Mouse (Mus musculus) thymus, postnatal 10 days (tissue): ENCODE results near the gene Shc1.

Experiments used
- DNase-seq, 2 experiments: peaks; one replicate each; pipeline ENCODE4 v3.0.0; 2021; ENCODE audit warnings: low spot score in 2 of 2

Shc1 gene

DNA sequence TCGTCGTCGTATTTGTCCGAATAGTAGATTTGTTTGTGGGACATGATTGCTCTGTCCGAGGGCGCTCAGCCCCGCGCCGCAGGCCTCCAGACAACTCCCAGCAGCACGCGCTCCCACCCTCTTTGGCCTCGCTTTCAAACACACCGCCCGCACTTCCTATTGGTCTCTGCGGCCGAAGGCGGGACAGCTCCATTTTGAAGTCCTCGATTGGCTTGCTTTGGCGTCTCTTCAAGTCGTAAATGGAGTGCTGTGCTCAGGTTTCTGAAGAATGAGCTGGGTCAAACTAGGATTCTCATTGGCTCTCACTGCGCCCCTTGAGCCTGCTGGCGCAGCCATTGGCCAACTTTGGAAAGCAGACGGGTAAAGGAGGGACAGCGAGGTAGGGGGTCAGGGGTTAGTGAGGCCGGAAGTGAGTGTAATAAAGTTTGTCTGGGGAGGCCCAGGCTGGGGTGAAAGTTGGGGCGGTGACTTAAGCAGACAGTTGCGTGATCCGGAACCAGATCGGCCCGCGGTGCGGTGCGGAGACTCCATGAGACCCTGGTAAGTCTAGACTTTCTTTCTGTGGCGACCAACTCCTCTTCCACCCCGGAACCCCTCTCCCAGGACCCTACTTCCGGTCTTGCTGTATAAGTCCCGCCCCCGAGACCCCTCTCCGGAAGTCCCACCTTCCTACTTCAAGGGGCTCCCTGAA is at the start of gene Shc1, which contains the start of gene Cks1b:
Gene Shc1 (plus strand): TSS at position 274 of the 691 bp plus-strand sequence.
Gene Cks1b (minus strand): TSS at position 214 of the 691 bp plus-strand sequence.
- peak; percentile 87 to 93 for DNase-seq

DNA sequence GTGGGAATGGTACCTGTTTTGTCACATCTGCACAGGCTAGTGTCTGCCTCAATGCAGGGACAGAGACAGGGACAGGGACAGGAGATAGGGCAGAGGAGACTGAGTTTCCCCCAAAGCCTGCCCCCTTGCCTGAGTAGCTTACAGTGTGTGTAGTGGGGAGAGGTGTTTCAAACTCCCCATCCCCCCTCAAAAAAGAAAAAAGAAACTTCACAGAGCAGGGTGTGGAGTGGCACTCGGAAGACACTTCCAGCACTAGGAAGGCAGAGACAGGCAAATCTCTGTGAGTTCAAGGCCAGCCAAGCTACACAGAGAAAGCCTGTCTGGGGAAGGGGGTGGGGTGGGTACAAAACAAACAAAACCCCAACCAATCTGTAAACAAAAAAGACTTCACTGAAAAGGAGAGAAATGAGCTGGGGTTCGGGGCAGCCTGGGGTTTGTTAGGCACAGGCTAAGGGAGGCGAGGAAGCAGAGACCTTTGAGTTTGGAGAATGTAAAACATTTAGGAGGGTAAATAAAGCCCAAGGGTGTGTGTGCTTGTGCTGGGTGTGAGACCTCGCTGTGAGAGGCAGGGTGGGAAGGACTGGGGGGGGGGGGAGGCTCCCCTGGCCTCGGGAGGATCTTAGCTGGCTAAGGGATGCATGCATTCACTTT is 44.5 kb upstream of the Shc1 start:
- DNase-seq: no peak

GRCm38 (mm10) chr3:89377831-89378230 is 40.4 kb upstream of the Shc1 start:
- no peak for DNase-seq

DNA sequence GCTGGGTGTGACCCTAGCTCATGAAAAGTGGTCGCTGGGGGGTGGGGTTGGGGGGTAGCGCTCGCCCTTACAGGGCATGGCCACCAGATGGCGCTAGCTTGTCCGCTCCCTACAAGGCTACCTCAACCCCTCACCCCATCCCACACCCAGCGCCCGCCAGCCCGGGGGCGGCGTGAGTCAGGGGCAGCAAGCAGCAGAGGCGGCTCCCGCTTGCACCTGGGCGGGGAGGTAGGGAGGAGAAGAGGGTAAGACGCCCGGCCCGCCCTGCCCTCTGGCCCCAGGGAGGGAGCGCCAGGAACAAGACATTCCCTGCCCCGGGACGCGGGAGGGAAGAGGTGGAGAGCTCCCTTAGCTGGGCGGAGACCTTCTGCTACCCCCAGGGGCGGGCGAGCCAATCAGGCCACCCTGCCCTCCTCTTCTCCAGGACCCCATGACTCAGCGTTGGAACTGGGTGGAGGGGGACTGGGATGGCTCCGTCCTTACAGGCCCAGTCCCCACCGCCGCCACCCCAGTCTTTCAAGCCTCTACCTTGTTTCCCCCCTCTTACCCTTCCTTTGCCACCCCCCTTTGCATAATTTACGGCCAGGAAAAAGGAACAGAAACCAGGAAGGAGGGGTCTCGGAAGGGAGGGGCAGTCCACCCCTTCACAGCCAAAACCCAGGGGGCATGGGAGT is 39.7 kb upstream of the Shc1 start:
- DNase-seq: peak; percentile 56 to 78

GRCm38 (mm10) chr3:89379388-89380131 is 38.7 kb upstream of the Shc1 start:
- DNase-seq: peak in 1 of 2 experiments; percentile 59

- no peak for DNase-seq
Measured at GRCm38 (mm10) chr3:89380291-89380690, 38.0 kb upstream of the Shc1 start.

DNA sequence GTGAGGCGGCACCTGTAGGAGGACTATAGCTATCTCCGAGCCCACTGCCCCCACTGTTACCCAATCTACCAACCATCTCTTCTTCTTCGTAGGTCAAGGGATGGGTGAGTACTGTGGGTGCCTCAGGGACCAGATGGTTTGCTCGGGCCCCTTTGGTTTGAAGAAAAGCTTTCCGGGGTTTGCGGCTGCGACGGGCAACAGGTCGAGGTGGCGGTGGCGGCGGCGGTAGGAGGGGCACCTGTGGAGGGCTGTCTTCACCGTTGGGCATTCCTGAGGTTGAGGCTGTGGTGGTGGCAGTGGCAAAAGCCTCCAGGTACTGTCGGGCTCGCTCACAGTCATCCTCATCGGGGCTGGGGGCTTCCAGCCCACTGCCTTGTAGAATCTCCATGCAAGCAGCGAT is 37.5 kb upstream of the Shc1 start:
- no peak for DNase-seq

- DNase-seq: no peak
Measured at GRCm38 (mm10) chr3:89381233-89381632, 37.0 kb upstream of the Shc1 start.

- DNase-seq: no peak
Measured at GRCm38 (mm10) chr3:89382033-89382882, 36.0 kb upstream of the Shc1 start.

DNA sequence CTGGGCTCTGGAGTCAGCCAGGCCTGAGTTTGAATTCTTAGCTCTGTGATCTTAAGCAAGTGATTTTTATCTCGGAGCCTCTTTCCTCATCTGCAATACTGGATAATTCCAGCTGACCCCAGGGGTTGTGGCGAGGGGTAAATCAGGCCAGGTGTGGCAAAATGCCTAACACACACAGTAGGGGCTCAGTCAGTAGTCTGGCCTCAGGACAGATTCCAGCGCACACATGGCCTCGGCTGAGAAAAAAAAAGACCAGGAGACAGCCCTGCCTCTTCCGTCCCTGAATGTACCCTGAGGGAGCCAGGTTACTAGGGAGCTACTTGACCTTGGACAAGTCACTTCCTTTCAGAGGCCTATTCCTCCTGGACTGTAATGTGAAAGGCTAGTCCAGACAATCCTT is 35.3 kb upstream of the Shc1 start:
- no peak for DNase-seq

DNA sequence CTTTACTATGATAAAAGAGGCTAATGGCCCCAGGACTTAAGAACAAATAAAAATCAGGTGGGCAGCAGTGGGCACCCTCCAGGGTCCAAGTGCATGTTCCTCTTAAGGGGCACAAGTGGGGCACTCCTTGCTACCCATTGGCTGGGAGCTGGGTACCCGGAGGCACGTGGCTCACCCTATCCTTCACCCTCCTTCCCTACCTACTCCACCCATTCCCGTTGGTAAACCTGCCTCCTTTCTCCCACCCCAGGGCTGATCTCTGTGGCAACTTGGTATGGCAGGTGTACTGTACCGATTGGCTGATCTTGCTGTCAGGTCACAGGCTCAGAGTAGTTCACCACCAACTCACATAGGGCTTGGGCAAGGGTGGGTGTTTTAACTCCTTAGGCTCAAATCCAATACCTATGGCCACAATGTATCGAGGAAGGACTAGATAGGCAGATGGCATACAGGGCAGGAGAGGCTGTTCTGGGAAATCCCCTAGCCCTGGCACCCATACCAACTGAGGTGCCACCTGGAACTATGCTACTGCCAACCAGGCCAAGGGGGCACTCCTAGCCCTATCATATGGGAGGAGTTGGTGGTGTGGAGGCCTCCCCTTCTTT is 34.5 kb upstream of the Shc1 start:
- DNase-seq: no peak

DNA sequence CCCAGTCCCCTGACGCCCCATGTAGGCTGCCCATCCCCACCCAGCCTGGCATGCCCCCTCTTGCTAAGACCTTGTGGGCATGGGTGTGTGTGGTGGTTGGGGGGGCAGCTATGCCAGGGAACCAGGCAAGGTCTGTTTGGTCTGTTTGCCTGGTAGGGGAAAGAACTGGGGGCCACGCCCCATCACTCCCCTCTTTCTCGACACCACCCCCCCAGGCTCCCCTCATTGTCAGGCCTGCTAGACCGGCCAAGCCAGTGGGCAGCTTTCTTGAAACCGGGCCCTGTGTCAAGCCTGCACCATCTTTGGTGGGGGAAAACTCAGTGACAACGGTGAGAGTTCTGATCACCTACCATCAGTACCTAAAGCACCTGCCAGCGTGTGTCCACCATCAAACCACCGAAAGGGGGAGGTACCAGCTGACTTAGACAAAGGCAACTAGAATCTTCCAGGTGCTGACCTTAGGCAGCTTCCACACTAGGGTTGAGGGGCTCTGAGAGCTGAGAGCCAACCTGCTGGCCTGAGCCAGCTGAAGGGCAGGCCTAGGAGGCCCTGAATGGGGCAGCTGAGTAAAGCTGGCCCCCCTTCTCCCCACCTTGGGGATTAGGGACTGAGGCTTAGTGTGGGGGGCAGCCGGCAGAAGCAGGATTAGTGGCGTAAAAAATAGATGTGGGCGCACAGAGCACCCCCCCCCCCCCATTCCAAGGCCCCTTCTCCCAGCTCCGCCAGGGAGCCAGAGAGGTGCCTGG is 33.7 kb upstream of the Shc1 start:
- DNase-seq: no peak

DNA sequence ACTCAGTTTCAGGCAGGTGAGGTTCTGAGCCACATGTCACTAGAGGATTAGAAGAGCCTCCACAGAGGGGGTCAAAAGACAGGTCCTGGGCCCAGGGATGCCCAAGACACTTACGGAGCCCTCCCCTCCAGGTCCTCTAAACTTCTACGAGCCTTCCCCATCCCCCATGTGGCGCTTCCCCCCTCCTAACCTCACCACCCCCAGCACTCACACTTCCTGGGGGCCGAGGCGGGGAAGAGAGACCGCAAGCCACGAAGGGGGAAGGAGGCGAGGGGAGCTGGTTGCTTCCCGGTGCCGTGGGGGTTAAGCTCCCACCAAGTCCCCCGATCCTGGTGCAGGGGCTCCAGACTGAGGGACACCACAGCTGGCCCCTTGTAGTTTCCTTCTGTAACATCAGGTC is 32.8 kb upstream of the Shc1 start:
- DNase-seq: peak in 1 of 2 experiments; percentile 56

- DNase-seq: no peak
Measured at GRCm38 (mm10) chr3:89386438-89387420, 31.5 kb upstream of the Shc1 start.

DNA sequence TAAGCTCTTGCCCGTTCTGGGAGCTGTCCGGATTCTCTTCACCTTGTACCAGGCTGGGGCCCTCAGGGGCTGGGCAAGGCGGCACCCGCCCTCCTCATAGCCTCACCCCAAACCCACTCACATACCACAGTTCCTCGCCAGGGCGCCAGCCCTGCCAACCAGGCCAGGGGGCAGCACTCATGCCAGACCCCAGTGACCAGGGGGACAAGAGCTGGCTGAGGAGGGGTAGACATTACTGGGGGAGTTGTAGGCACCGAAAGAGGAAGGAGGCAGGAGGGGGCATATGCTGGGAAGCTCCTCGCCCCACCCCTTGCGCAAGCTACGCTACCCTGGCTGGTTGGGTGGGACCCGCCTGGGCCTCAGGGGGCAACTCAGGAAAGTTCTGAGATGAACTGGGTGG is 30.6 kb upstream of the Shc1 start:
- DNase-seq: no peak

DNA sequence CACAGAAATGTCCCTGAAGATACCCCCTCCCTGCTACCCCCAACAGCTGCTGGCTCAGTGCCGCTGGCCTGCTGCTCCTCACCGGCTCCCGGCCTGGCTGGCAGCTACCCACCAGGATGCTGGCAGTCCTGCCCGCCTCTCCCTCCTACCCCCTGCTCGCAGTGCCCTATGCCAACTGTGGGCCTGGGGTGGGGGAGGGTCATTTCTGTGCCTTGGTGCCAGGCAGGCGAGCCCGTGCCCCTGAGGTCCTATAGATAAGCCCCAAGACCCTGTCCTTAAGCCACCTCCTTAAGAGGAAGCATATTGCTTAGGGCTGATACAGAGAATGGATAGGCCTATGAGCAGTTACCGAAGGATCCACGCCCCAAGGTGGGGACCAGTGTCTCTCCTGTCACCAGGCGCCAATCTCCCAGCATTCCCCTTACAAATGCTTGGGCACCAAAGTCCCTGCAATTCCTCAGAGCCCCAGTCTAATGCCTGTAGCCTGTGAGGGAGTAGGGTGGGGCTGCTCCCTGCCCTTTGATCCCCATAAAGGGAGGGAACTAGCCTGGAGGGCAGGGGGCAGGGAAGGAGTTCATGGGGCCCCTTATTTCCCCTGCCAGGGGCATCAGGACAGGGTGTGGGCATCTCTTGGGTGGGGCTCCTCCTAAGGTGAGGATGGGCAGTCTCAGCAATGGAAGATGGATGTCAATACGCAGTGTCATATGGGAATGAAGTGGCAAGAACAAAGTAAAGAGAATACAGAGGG is 29.9 kb upstream of the Shc1 start:
- DNase-seq: no peak

DNA sequence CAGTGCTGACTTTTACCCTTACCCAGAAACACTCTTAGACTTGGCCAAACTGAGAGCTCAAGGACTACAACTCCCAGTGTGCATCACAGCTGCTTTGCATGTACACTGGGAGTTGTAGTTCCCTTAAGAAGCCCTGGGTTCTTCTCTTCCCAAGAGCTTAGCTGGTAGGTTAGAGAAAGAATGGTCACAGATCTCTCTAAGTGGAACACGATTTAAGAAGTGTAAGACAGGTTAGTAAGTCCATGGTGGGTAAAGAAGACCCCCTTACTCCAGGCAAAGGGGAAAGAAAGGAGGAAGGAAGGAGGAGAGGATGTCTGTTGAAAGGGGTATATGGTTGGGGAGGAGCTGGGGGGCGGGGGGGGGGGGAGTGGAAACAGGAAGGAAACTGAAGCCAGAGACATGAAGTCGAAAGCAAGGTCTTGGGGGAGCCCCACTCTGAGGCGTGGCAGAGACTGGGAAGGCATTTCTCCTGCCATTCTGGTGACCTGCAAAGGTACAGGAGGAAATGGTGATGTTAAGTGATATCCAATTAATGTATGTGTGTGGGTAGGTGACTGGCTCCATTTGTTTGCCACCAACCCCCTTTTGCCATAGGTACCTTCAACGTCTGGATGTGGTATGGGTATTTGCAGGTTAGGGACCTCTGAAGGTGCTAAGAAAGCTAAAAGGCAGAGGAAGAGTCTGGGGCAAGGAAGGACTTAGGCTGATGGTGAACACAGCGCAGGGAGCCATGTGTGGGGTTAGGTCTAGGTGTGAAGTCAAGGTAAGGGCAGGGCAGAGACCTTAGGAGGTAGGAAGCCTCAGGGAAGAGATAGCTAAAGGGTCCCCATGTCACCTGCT is 29.1 kb upstream of the Shc1 start:
- no peak for DNase-seq
